Mouse (Mus musculus) adrenal gland, adult 18-20 months (tissue): ENCODE measurements around the gene Spred2. TPM values are rescaled to one million over a fixed set of nuclear protein-coding genes. Genes with fewer than 3 reads are reported as not detected.
"Not testable (repeated sequence)": the region's sequence is repeated elsewhere in the genome, so short reads cannot be mapped to it uniquely, and the experiment has no call there.

ENCODE experiments used
- DNase-seq, 2 experiments: peaks; one replicate each; pipeline ENCODE4 v3.0.0; 2021 to 2022; ENCODE audit warnings: low spot score in 2 of 2
- total RNA-seq, 2 experiments: library from RNA; stranded (reverse); gene quantifications; 1 replicate in 1 of 2; 2 replicates in 1 of 2; pipeline ENCODE4 v1.2.3; 2021

Gene Spred2
- total RNA-seq, 2 experiments from 2014 or later = 21.4 to 33.5 TPM

DNA sequence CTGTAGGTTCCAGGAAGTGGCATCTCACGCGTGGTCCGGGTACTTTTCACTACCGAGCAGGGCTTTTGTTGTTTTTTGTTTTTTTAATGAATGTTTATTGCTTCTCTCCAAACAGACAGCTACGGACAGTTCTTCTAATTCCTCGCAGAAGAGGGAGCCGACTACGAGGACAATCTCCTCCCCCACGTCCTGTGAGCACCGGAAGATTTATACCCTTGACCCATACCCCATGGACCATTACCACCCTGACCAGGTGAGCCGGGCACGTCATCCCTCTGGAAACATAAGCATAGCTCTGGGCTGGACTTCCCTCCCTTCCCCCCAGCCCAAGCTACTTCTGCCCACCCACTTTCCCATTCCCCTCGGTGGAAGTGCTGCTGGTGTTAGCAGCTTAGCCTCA is 93.8 kb downstream of the Spred2 start:
- DNase-seq = no peak

DNA sequence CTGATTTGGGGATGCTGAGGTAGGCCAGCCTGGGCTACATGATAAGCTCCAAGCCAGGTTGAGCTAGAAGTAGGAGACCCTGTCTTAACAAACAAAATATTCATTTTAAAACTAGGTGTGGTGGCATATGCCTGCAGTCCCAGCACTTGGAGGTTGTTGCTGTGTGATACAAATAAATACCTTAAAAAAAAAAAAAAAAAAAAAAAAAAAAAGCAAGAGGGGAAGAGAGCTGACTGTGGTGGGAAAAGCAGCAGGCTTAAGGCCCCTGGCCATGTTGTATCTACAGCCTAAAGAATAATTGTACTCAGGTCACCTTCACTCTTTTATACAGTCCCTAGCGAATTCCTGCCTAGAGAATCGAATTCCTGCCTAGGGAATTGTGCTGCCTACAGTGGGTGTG is 94.7 kb downstream of the Spred2 start:
- no peak for DNase-seq

GRCm38 (mm10) chr11:20020720-20021119 is 96.5 kb downstream of the Spred2 start:
- no peak for DNase-seq

GRCm38 (mm10) chr11:20022462-20022861 is 98.3 kb downstream of the Spred2 start:
- no peak for DNase-seq

- DNase-seq = no peak
These were observed 98.8 kb downstream of the Spred2 start for GRCm38 (mm10) chr11:20022911-20023482.

DNA sequence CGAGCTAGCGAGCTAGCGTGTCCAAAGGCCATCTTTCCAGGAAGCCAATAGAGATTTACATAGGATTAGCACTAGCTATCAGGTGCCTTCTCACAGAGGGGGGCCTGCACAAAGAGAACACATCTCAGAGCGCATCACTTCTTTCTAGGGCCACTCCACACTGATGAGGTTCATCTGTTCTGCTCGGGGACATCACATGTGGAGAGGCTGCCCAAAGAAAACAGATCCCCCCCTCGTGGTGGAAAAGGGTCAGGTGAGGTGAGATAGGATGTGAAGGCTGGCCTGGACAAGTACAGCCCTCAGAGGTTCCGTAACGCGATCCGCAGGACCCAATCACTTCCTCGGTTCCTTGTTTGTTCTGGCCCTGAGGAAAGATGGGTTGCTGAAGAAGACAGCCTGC is 101.7 kb downstream of the Spred2 start:
- no peak for DNase-seq

GRCm38 (mm10) chr11:20027719-20028118 is 103.5 kb downstream of the Spred2 start:
- DNase-seq = no peak

DNA sequence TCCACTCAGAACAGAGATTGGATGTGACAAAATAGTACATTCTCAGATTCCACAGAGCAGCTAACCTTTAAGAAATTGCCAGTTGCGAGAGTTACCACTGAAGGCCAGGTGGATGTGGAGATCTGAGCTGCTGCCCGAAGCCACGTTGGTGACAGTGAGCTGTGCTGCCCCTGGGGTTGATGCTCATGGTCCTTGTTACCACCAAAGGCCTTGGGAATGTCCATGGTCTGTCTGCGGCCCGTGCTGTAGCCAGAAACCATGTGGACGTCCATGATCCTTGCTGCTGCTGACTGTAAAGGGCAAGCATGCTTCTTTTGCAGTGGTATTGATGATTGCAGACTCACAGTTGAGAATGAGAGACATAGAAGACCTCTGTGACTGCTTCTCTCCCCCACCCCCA is 104.2 kb downstream of the Spred2 start:
- no peak for DNase-seq

DNA sequence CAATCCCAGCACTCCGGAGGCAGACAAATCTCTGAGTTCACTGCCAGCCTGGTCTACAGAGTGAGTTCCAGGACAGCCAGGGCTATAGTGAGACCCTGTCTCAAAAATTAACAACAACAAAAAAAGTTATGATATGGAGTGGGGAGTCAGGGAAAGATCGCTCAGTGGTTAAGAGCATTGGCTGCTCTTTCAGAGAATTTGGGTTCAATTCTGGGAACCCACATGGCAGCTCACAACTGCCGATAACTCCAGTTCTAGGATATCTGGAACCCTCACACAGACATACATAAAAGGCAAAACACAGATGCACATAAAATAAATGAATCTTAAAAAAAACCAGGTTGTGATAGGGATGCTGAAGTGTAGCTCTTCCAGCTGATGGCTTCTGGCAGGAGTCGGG is 104.8 kb downstream of the Spred2 start:
- DNase-seq = no peak

GRCm38 (mm10) chr11:20030973-20031372 is 106.8 kb downstream of the Spred2 start:
- not testable (repeated sequence) for DNase-seq

GRCm38 (mm10) chr11:20031536-20031935 is 107.4 kb downstream of the Spred2 start:
- peak in 1 of 2 experiments; percentile 45 for DNase-seq

DNA sequence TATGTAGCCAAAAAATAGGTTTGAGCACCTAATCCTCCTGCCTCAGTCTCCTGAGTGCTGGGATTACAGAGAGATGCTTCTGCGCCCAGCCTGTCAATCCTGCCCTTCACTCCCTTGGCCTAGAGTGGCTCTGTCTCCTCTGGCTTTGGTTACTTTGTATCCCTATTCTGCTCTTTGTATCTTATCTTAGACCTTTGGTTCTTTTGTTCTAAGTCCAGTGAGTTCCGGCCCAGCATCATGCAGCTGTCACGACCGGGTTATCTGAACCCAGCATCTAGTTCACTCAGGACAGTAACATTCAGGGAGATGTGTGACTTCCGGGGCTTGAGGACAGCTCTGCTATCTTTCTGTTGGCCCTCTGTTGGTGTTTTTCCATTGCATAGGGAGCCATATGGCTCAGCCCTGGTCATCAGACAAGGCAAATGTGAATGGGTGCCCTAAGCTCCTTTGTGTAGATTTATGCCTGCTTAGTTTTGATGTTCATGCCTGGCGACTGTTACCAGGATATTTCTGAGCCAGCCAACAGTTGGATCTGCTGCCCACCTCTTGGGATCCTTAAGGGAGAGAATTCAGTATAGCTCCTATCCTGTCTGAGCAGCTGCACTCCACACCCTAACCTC is 109.5 kb downstream of the Spred2 start:
- DNase-seq = no peak

GRCm38 (mm10) chr11:20034337-20034947 is 110.3 kb downstream of the Spred2 start:
- no peak for DNase-seq

DNA sequence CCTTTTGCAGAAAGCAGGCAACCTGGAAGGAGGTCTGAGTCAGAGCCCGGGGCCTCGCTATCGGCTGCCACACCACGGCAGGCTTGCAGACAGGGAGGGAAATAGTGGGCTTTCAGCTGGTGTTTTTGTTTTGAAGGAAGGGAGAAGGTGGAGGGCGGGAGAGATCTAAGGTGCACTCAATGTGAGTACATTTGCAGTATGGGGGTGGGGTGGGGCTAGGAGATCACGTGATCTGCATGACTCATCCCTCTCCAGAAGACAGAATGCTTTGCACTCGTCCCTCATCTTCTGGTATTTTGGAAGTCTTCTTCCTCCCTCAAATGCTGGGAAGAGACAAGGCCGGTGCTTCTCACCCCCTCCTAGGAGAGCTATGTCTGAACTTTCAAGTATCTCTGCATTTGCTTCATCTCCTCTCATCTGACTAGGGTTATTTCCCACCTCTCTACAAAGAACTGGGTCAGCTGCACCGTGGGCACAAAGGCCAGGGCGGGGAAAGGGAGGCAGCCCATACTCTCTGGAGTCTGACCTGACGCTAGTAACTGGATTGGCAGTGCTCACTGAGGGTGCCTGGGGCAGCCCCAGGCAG is 111.3 kb downstream of the Spred2 start:
- peak in 1 of 2 experiments; percentile 22 for DNase-seq

DNA sequence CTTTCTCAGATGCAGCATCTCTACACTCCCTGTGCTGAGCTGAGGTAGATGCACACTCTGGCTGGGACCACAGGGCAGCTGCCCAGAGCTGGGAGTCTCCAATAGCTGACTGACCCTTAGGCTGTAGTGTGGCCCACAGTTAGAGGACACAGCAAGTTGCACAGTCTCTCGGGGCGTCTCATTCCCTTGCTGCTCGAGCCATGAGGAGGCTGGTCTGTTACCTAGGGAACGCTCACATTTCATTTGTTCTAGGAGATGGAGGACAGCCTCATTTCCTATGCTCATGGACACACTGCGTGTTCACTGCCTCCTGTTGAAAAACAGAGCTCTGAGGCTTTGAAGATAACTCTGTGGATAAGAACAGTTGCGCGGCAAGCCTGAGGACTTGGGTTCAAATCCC is 111.8 kb downstream of the Spred2 start:
- no peak for DNase-seq

DNA sequence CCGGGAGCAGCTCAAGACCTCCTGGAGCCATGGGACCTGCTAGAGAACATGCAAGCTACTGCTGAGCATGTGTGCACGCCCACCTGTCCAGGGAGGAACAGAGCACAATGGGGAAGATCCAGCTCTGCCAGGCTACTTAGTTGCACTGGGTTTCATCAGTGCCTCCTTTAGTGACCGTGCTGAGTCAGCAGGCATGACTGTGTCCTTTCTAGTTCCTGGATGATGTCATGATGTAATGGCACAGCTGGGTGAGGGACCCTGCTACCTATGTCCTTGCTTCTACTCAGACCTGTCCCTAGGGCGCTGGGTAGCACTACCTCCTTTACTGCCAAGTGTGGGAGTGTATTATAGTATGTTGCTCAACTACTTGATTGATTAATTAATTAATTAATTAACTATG is 113.6 kb downstream of the Spred2 start:
- DNase-seq = no peak

DNA sequence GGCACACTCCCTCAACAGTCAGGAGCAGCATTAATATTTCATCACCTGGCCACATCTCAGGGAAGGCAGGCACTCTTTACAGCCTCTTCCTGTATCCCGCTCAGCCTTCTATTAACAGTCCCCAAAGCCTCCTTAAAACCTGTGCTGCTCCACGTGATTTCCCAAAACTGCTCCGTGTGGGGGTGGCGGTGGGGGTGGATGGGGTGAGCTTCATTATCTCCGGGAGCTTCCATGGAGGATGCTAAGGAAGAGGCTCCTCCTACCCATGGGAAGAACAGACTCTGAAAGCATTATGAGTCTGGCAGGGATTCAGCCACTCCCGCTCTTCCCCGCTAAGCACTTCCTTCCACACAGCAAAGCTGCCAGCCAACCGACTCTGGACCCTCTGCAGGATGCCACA is 114.5 kb downstream of the Spred2 start:
- no peak for DNase-seq

- DNase-seq = no peak
These were observed 117.2 kb downstream of the Spred2 start for GRCm38 (mm10) chr11:20041164-20041920.

DNA sequence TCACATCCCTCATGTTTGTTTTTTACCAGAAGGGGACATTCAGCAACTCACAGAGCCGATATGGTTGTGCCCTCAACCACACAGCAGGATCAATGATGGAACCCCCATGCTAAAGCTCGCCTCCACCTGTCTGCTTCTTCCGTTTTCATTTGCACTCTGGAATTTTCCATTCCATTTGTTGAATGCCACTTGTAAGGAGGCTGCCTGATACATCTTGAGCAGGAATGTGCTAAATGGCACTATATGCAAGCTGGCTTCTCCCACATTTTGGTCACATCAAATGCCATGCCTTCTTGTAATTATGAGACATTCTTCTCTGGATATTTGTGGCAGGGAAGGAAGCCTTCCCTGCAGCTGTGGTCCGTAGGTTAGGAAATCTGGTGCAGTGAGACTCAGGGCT is 117.9 kb downstream of the Spred2 start:
- no peak for DNase-seq

DNA sequence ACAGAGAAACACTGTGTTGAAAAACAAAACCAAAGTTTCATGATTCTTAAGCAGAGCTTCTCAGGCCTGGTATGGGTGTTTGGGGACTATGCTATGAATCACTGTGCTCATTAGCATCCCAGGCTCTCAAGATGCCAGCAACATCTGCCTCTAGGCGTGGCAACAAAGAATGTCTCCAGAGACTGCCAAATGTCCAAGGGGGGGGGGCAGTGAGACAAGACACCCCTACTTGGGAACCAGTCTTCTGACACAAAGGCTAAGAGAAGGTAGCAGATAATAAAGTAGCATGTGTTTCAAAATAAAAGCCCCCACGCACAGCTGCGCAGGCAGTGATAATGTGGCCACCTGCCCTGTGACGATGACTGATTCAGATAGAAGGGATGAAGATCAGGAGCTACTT is 119.1 kb downstream of the Spred2 start:
- no peak for DNase-seq

GRCm38 (mm10) chr11:20045586-20045985 is 121.4 kb downstream of the Spred2 start:
- no peak for DNase-seq
